Mouse (Mus musculus): ENCODE measurements around the gene Rab3gap2.

Rab3gap2 gene

DNA sequence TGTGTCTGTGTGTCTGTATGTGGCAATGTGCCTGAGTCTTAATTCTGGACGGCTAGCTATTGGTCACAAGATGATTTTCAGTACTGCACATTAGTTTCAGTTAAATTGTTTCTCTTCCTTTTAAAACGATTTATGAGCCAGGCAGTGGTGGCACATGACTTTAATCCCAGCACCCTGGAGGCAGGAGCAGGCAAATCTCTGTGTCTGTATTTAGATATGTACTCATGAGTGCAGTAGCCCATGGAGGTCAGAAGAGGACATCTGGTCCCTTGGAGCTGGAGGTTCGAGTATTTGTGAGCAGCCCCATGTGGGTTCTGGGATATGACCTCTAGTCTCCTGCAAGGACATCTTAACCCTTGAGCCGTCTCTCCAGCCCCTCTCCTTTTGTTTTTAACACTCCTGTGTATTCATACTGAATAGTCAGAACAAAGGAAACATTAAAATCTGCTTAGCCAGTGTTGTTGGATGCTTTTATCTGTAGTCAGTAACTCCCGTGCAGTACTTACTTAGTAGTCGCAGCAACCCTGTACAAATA lies 131.4 kb downstream of the Rab3gap2 start:
- DNase-seq, result peak; percentile 66
